Mouse (Mus musculus): ENCODE measurements around the gene Nkpd1. TPM values are rescaled to one million over a fixed set of nuclear protein-coding genes. Genes with fewer than 3 reads are reported as not detected.
A peak's percentile ranks its signal among the peaks of the same experiment; 100 is the strongest.

Gene Nkpd1
- polyA plus RNA-seq, 1 experiment = not detected

DNA sequence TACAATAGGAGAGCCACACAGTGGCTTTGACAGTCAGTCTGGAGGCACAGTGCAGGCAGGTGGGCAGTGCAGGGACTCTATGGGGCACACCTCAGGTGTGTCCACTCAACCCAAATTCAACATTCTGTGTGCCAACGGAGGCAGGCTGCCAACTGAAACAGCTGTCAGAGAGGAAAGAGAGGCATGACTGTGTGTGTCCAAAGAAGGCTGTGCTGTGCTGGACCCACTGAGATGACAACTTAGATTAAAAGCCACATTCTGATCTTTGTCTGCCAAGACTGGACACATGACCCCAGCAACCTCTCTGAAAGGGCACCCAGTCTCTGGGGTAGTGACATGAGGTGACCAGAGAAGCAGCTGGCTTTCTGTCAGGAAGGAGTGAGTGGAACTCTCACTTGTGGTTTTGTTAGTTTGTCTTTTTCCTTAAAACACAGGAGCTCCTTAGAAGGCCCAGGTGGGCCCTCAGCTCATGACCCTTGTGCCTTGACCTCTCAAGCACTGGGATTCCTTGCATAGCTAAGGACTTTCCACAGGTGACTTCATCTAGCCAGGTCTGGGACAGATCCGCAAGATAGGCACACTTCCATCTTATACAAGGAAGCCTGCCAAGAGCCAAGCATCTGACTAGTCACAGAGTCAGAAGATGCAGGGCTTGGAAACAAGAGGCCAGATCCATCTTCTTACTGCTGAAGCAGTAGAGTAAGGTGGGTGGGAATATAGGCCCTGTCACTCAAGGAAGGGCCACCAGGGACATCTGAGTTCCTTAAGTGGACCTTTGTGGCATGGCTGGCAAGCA is 23.3 kb downstream of the Nkpd1 start:
- no peaks in the 10 kb centered on the region for H3K4me1 ChIP-seq (ENCODE audit: control insufficient read depth, insufficient read depth, low read length)
- H3K27ac ChIP-seq (ENCODE audit: insufficient read depth, low read depth, low read length) = no peak overlapping the region
- no peak for TF ChIP-seq POLR2A (IDR thresholded peaks at IDR 0.05; ENCODE audit: borderline replicate concordance, low read depth, low read length)
- TF ChIP-seq CTCF (IDR thresholded peaks at IDR 0.05; ENCODE audit: low read depth, low read length) = no peak
- H3K4me3 ChIP-seq (ENCODE audit: insufficient read depth, low read length) = no peak overlapping the region

DNA sequence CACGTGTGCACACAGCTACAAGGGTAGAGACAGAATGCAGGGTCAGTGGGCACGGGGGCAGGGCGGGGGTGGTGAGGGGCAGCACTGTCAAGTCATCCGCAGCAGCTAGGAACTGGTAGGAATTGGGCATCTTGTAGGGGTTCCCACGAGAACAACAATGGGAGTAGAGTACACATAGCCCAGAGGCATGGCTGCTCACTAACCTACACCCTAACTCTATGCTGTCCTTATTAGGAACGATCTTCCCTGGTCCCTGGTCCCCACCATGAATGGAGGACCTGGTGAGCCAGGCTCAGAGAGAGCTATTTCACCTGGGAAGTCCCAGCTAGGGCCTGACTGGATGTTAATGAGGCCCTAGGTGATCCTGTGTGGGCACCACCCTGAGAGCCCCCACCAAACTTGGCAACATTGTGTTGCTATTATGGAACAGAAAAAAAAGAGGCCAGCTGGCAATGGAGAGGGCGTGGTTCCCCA is 24.1 kb downstream of the Nkpd1 start:
- H3K27ac ChIP-seq (ENCODE audit: insufficient read depth, low read depth, low read length) = no peak overlapping the region
- no peaks in the 10 kb centered on the region for H3K4me1 ChIP-seq (ENCODE audit: control insufficient read depth, insufficient read depth, low read length)
- TF ChIP-seq POLR2A (IDR thresholded peaks at IDR 0.05; ENCODE audit: borderline replicate concordance, low read depth, low read length) (no peak), CTCF (IDR thresholded peaks at IDR 0.05; ENCODE audit: low read depth, low read length) (no peak)
- no peak overlapping the region for H3K4me3 ChIP-seq (ENCODE audit: insufficient read depth, low read length)

GRCm38 (mm10) chr7:19542155-19542691 is 24.6 kb downstream of the Nkpd1 start:
- TF ChIP-seq POLR2A (IDR thresholded peaks at IDR 0.05; ENCODE audit: borderline replicate concordance, low read depth, low read length) (no peak), CTCF (IDR thresholded peaks at IDR 0.05; ENCODE audit: low read depth, low read length) (no peak)
- H3K4me3 ChIP-seq (ENCODE audit: insufficient read depth, low read length) = no peak overlapping the region
- H3K4me1 ChIP-seq (ENCODE audit: control insufficient read depth, insufficient read depth, low read length) = no peaks in the 10 kb centered on the region
- no peak overlapping the region for H3K27ac ChIP-seq (ENCODE audit: insufficient read depth, low read depth, low read length)

GRCm38 (mm10) chr7:19543584-19543983 is 25.9 kb downstream of the Nkpd1 start:
- Histone ChIP-seq H3K4me1 (ENCODE audit: control insufficient read depth, insufficient read depth, low read length) (no peaks in the 10 kb centered on the region), H3K4me3 (ENCODE audit: insufficient read depth, low read length) (no peak overlapping the region), H3K27ac (ENCODE audit: insufficient read depth, low read depth, low read length) (no peak overlapping the region)
- TF ChIP-seq CTCF (IDR thresholded peaks at IDR 0.05; ENCODE audit: low read depth, low read length) (peak; percentile 26; the same call in 1 of the 2 replicates), POLR2A (IDR thresholded peaks at IDR 0.05; ENCODE audit: borderline replicate concordance, low read depth, low read length) (no peak)

GRCm38 (mm10) chr7:19546007-19546406 is 28.4 kb downstream of the Nkpd1 start:
- Histone ChIP-seq H3K4me1 (ENCODE audit: control insufficient read depth, insufficient read depth, low read length) (no peaks in the 10 kb centered on the region), H3K4me3 (ENCODE audit: insufficient read depth, low read length) (no peak overlapping the region), H3K27ac (ENCODE audit: insufficient read depth, low read depth, low read length) (no peak overlapping the region)
- TF ChIP-seq CTCF (IDR thresholded peaks at IDR 0.05; ENCODE audit: low read depth, low read length) (no peak), POLR2A (IDR thresholded peaks at IDR 0.05; ENCODE audit: borderline replicate concordance, low read depth, low read length) (no peak)

DNA sequence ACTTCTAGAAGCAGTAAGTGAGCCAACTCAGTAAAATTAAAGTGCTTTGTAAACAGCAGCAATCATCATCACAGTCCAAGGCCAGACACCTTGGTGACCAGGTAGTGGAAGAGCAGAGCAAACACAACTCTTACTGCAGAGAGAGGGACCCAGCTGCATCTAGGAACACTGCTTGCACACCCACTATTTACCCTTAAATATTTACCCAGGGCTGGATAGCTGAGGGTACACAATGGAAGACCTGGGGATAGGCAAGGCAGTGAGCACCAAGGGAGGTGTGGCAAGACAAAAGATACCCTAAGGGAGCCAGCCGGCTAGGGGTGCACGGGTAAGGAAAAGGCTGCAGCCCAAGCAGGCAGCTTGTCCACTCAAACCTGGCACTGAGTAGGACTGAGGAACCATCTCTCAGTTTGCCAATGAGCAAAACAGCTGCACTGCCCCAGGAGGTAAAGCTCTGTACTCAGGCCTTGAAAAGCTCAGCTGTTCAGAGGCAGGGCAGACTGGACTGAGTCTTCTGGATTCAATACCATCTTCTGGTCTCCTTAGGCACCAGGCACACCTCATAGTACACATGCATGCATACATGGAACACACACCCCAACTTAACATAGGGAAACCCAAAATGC is 29.8 kb downstream of the Nkpd1 start:
- TF ChIP-seq CTCF (IDR thresholded peaks at IDR 0.05; ENCODE audit: low read depth, low read length) = no peak
- TF ChIP-seq POLR2A (IDR thresholded peaks at IDR 0.05; ENCODE audit: borderline replicate concordance, low read depth, low read length) = no peak
- H3K27ac ChIP-seq (ENCODE audit: insufficient read depth, low read depth, low read length) = no peak overlapping the region
- H3K4me1 ChIP-seq (ENCODE audit: control insufficient read depth, insufficient read depth, low read length) = peaks cover 9% of the 10 kb centered on the region
- H3K4me3 ChIP-seq (ENCODE audit: insufficient read depth, low read length) = no peak overlapping the region

GRCm38 (mm10) chr7:19549394-19549793 is 31.8 kb downstream of the Nkpd1 start:
- no peak overlapping the region for H3K27ac ChIP-seq (ENCODE audit: insufficient read depth, low read depth, low read length)
- H3K4me1 ChIP-seq (ENCODE audit: control insufficient read depth, insufficient read depth, low read length) = peaks cover 22% of the 10 kb centered on the region
- TF ChIP-seq CTCF (IDR thresholded peaks at IDR 0.05; ENCODE audit: low read depth, low read length) (no peak), POLR2A (IDR thresholded peaks at IDR 0.05; ENCODE audit: borderline replicate concordance, low read depth, low read length) (no peak)
- H3K4me3 ChIP-seq (ENCODE audit: insufficient read depth, low read length) = no peak overlapping the region

- Histone ChIP-seq H3K4me1 (ENCODE audit: control insufficient read depth, insufficient read depth, low read length) (peaks cover 29% of the 10 kb centered on the region), H3K27ac (ENCODE audit: insufficient read depth, low read depth, low read length) (no peak overlapping the region), H3K4me3 (ENCODE audit: insufficient read depth, low read length) (no peak overlapping the region)
- TF ChIP-seq POLR2A (IDR thresholded peaks at IDR 0.05; ENCODE audit: borderline replicate concordance, low read depth, low read length) (no peak), CTCF (IDR thresholded peaks at IDR 0.05; ENCODE audit: low read depth, low read length) (no peak)
These were observed 34.0 kb downstream of the Nkpd1 start for GRCm38 (mm10) chr7:19551634-19552033.

- Histone ChIP-seq H3K4me1 (ENCODE audit: control insufficient read depth, insufficient read depth, low read length) (peaks cover 34% of the 10 kb centered on the region), H3K27ac (ENCODE audit: insufficient read depth, low read depth, low read length) (no peak overlapping the region), H3K4me3 (ENCODE audit: insufficient read depth, low read length) (no peak overlapping the region)
- no peak for TF ChIP-seq POLR2A (IDR thresholded peaks at IDR 0.05; ENCODE audit: borderline replicate concordance, low read depth, low read length)
- TF ChIP-seq CTCF (IDR thresholded peaks at IDR 0.05; ENCODE audit: low read depth, low read length) = no peak
These were observed 34.8 kb downstream of the Nkpd1 start for GRCm38 (mm10) chr7:19552443-19552842.

GRCm38 (mm10) chr7:19554168-19554567 is 36.5 kb downstream of the Nkpd1 start:
- Histone ChIP-seq H3K27ac (ENCODE audit: insufficient read depth, low read depth, low read length) (peak overlapping the region; percentile 26; the same call in 1 of the 2 replicates), H3K4me1 (ENCODE audit: control insufficient read depth, insufficient read depth, low read length) (peaks cover 52% of the 10 kb centered on the region), H3K4me3 (ENCODE audit: insufficient read depth, low read length) (no peak overlapping the region)
- TF ChIP-seq POLR2A (IDR thresholded peaks at IDR 0.05; ENCODE audit: borderline replicate concordance, low read depth, low read length) = no peak
- no peak for TF ChIP-seq CTCF (IDR thresholded peaks at IDR 0.05; ENCODE audit: low read depth, low read length)
